Mouse (Mus musculus): ENCODE measurements around the gene Pgm5.

- TF ChIP-seq CTCF (IDR thresholded peaks at IDR 0.05; ENCODE audit: low read depth) = no peak
- no peak for TF ChIP-seq EP300 (IDR thresholded peaks at IDR 0.05; ENCODE audit: low read depth)
These were observed 225.0 kb downstream of the Pgm5 start for GRCm38 (mm10) chr19:24636616-24637015.
